Mouse (Mus musculus) kidney, adult 2 months (tissue): ENCODE results near the gene Cd248.

Source experiments
- CTCF ChIP-seq: fragments of 200-500 bp; conservative IDR thresholded peaks from 2 replicates; pipeline ENCODE4 v1.5.1; 2011; ENCODE audit warnings: low read depth, mild to moderate bottlenecking, control low read depth, low read length, moderate library complexity, mixed read lengths; ENCODE audit not compliant: insufficient read depth, insufficient read length
- POLR2A ChIP-seq: fragments of 200-500 bp; IDR thresholded peaks from one replicate; pipeline ENCODE4 v1.6.1; 2011; ENCODE audit warnings: low read depth, low read length, control low read depth

DNA sequence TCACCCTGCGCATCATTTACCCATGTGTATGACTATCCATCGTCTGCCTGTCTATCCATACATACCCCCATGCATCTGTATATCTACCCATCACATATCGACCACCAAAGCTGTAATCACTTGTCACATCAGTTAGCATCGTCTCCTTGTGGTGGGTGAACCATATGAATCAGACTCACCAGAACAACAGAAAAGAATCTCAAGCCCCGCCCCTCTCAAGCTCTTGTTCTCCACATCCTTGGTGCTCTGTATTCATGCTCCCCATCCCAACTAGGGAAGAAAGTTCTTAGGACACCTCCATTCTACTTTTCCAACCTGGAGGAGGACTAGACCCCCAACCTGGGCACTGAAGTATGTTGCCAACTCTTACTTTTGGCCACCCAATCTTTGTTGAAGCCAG is 5.8 kb upstream of the Cd248 start:
- TF ChIP-seq CTCF (no peak), POLR2A (no peak)
